Mouse (Mus musculus) right cerebral cortex, adult 2 months (tissue): ENCODE results near the gene Stard13.

ENCODE experiments used
- DNase-seq, 2 experiments: peaks; one replicate each; pipeline ENCODE4 v3.0.0; 2021 to 2022; ENCODE audit warnings: low spot score in 2 of 2

Gene Stard13

DNA sequence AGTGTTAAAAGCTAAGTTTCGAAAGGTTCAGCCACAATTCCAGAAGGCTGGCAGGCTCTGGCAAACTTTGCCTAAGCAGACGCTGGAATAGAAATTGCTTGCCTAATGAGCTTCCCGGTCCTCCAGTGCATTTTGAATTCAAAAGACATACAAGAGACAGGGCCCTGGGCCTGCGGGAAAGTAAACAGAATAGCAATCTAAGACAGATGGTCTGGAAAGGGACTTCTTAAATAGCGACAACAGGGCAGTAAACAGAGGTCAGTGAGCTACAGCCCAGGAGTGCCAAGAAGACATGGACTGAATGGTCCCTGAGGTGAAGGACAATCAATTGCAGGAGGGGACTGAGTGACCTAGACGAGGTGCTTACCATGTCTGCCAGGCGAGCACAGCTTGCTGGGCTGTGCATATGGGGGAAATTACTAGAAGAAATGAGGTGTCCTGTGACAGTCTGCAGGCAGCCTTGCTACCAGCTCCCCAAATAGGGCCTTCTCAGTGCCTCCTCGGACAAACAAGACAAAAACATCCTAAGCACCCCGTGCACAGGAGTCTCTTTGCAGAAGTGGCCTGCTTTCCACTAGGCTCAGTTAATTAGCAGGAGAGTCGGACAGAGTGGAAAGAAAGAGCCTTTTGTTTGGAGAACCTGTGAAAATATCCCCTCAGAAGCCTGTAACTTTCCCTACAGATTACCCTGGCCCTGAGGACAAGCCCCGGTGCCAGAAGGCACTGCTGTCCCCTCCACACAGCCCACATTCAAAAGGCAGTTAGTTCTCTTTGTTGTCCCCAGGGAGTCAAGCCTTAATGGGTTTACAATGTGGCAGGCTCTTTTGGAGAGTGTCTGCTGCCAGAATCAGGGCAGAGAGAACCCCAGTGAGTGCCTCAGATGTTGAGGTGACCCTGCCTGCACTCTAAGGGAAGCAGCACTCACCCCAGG, 90.7 kb downstream of the Stard13 start:
- DNase-seq = peak in 1 of 2 experiments; percentile 21

DNA sequence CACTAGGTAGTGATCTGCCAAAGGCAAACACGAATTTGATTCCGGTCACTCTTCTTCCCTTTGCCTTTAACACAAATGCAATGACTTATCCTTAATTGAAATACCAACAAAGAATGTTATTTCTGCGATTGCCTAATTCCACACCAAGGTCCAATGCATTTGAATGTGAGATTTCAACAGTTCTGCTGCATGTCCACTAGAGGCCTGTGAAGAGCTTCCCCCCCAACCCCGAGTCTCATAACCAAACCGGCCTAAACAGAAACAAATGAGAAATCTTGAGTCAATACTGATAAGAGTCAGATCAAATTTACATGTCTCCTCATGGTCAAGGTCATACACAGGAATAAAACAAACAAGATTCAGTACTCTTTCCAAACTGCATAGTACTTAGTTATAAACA, 91.4 kb downstream of the Stard13 start:
- DNase-seq = no peak

DNA sequence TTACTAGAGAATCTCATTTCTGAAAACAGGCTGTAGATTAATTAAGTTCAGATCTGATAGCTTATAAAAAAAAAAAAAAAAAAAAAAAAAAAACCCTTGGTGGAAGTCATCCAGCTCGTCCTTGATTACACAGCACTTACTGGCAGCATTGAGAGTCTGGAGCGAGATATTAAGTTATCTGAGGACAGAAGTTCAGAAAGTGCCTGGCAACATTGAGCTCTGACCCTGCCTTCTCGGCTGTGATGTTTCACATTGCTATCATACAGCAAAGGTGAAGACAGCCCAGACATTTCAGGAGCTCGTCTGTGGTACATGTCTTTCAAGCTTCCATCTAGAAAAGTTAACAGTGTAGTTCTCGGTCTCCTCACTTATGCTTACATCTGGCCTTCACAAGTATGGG, 95.7 kb downstream of the Stard13 start:
- DNase-seq = no peak

DNA sequence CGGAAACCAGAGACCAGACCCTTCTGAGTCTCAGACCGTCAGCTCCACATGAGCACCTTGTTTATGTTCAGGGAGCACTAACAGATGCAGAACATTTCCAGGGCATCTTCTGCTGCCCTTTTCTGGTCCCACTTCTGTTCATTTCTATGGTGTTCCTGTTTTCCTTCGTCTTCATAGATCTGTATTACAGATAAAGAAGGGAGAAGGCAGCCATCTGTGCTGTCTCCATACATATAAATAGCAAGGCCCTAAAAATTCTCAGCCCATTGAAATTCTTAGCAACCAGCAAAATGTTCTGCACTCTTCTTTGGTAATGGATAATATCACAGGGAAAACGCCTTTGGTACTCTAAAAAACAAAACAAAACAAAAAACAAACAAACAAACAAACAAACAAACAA, 96.3 kb downstream of the Stard13 start:
- DNase-seq = no peak

DNA sequence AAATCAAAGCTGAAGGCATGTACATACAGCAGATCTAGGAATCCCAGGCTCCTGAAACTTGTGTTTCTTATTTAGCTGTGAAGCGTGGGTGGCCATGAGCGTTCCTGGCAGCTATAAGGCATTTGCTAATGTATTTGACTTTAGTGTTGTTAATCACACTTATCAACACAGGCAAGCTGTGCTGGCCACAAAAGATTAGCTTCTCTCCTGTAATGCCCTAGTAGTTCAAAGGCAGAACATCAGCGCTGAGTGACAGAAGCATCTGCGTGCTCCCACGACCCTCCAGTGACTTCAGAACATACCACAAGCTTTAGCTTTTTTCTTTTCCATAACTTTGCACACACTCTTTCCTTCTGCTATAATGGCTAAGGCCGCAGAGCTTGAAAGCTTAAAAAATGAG, 97.7 kb downstream of the Stard13 start:
- peak; percentile 30 to 54 for DNase-seq

DNA sequence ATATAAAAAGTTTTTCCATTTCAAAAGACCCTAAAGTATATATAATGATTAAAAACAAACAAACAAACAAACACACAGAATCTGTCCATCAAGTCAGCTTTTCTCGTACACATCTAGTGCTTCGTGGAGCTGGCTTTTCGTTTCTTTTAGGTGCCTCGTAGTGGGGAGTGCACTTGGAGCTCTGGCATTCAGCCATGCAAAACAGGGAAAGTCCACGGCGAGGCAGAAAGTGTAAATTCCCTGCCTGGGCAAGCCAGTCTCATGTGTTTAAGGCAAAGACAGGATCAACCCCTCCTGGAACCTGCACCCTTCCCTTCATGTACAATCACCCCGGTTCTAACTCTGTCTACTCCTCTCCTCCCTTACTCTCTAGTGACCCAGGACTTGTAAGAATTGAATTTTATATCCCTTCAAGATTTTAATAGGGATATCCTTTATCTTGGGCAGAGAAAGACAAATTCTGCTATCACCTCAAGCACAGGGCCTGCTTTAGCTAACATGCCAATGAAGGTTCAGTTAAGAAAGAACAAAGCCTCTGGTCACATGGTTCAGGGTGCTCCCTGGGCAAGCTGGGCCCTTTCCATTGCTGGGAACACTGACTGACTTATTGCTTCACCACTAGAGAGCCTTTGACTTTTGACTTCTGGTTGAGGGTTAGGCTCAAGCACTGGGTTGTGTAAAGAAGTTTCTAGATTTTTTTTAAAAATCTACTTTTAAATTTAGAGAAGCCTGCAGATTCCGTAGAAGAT, 98.4 kb downstream of the Stard13 start:
- DNase-seq = no peak

DNA sequence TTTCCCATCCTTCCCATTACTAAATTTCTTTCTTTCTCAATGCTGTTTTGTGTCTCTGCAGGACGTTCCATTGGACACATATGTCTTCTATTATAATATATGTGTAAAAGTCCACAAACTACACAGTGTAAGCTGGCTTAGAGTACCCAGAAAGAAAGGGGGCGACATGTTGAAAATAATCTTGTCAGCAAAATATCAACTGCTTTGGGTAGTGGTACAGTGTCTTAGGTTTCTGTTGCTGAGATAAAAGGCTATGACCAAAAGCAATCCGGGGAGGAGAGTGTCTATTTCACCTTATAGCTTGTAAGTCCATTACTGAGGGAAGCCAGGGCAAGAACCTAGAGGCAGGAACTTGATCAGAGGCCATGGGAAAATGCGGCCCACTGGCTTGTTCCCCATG, 99.4 kb downstream of the Stard13 start:
- no peak for DNase-seq

DNA sequence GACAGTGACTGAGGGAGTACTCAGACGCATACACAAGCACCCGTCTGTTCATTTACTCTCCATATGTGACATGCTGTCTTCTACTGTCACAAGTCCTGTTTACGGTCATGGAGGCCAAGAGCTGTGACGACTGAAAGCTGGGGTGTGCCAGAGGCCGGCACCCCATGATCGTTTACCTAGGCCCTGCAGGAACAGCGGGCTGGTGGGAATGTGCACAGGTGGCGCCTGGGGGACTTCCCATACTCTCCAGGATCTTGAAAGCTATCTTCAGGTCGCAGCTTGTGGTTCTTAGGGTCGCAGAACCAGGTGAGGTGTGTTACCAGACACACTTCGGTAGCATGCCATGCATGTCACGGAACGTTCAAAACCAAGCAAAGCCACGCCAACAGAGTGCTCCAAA, 99.9 kb downstream of the Stard13 start:
- no peak for DNase-seq

DNA sequence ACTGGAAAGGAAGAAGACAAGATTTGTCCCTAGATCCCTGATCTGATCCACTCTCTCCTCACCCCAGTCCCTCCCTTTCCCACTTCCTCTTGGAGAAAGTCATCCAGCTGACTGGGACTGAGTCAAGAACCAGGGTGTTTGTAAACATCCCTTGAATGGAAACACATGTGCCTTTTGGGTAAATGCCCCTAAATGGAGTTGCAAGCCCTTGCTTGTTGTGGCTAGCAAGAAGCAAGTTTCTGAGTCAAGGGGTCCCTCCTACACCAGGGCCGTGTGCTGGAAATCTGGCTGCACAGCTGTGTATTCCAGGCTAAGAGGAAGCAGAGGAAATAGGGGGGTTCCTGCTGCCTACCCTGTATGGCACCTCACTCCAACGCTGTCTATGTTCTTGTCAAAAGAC, 103.9 kb downstream of the Stard13 start:
- no peak for DNase-seq

DNA sequence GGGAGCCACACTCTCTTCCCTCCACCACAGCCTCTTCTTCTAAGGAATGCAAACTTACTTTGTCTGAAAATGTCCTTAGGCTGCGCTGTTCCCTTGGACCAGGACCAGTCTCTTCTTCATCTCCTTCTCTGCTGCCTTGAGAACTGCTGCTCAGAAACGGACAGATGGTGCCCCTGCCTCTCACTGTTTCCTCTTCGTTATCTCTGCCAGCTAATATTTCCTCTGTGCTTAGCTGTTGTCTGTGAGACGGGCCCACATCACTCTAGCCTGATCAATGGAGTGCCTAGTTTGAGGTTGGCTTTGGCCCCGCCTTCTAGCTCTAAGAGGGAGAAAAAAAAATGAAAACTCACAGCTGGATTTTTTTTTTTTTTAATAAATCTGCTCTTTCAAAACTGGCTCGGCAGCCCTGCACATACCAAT, 106.3 kb downstream of the Stard13 start:
- no peak for DNase-seq

DNA sequence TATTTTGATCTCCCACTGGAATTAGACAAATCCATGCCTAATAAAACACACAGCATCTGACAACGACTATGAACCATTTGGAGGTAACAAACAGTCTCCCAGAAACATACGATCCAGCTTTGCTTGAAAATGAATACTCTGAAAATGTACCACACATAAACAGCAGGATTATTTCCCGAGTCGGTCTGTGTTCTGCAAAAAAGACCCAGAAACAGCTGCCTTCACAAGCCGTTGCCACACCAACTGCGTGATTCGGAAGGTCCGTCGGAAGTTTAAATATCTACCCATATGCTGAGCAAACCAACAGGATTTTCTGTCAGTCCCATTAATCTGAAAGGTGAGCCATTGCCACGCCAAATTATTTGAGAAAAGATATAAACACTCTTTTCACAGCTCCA, 107.0 kb downstream of the Stard13 start:
- no peak for DNase-seq

DNA sequence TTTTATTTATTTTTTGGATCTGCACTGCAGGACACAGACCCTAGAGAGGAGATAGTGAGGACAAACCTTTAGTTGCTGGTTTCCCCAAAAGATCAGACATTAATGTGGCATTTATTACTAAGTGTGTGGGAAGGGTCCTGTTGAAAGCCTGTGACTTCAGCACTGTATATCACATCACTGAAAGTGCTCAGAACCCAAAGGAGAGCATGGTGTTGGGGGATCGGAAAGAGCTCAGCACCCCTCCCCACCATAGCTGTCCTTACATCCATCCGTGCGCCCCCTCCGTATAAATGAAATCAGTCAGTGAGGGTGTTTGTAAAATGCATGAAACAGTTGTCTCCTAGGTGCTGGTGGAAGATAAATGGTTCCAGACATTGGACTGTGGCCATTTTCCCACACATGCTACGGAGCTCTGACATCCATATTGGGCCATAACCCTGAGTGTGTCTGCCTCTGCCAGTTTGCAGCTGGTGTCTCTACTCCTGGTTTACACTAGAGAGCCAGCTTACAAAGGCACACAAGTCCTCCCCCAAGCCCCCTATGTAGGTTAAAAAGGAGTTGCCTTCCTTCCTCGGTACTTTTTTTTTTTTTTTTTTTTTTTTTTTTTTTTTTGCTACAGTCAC, 107.5 kb downstream of the Stard13 start:
- no peak for DNase-seq

DNA sequence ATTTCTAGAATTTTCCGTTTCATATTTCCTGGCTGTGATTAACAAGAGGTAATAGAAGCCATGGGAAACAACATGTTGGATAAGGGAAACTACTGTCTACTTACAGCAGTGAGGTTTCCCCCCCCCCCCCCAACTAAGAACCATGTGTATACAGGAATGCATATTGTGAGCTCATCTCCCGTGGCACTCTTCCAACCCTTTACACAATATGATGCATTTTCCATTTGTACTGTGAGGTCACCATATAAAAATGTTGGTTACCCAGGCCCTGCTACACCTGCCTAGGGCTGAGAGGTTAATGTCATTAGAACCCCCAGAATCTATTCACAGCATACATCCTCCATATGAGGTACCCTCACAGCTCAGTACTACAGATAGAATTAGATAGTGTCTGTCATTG, 115.8 kb downstream of the Stard13 start:
- DNase-seq = no peak

DNA sequence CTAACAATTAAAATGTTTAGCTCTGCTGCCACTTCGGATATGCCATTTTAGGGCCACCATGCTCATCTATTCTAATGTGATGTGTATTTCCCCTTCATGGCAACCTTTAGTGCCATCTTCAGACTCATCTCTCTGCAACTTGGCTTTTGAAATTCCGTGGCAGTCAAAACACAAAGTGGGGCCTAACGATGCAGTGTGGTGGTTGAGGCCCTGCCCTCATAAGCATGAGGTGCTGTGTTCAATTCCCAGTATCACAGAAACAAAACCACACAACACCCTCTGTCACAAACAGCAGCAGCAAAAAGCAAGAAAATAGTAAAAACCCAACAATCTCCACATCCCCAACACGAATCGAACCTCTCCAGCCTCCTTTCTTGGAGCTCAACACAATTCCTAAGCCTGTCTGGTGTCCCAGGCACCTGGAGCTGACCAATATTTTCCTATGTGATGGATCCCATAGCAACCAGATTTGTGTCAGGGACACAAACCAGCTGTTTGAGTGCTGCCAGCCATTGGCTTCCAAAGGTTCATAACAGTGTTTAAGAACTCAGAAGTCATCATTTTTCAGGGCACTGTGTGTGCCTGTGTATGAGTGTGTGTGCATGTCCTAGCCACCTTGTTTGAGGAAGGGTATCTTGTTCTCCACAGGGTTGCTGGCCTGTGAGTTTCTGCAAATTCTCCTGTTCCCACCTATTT, 117.3 kb downstream of the Stard13 start:
- DNase-seq = no peak

DNA sequence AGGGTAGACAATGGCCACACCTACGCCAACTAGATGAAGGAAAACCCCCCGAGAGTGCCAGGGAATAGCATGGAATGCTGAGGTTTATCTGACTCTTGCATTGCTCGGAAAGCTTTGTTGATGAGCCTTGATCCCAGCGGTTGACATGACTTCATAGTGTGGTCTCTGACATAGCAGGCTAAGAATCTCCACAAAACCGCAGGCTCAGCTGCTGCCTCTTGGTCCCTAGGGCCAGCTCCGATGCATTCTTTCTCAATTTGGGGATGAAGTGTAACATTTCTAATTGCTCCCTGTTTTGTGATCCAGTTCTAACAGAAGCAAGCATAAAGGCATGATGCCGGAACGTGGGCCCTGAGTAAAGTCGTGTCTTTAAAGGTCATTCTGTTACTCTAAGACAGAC, 120.9 kb downstream of the Stard13 start:
- DNase-seq = no peak

DNA sequence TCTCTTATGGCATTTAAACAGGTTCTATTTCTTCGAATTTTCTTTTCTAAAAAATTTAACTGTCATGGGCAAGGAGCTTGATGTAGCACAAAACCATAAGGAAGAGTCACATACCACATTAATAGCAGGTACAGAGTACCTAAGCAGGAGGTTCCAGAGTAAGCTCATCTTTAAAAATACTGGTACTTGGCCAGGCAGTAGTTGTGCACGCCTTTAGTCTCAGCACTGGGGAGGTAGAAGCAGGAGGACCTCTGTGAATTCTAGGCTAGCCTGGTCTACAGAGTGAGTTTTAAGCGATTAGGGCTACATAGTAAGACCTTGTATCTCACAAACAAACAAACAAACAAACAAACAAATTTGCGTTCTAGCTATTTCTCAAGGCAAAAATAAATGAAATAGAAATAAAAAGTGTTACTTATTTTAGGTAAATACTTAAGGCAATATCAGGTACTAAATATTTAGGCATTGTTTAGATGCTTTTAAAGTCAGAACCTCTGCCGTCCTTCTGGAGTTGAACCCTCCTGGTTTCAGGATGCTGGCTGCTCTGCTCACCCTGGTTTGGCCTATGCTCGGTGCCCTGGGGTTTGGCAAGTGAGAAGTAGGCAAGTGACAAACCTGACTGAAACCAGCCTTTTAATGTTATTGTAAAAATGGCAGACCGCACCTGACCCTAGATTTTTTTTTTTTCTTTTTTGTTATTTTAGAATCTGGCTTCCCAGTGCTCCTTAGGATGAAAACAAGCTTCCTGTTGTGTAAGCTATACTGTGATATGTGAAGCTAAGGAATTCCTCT, 122.4 kb downstream of the Stard13 start:
- no peak for DNase-seq

DNA sequence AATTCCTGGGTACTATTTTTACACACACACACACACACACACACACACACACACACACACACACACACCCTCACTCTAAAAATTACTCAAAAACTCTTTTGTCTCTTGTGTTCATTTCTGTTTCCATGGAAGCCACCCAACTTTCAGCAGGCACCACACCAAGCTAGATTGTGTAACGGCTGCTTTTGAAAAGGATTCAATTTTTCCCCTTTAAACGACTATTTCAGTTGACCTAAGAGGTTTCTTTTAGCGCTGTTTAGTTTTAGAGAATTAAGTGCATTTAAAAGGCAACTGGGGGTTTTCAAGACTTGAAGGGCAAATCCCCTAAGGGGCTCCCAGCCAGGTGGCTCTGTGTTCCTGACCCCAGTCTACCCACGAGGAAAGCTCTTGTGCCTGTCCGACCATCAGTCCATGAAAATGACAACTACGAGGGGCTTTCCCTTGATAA, 123.2 kb downstream of the Stard13 start:
- peak; percentile 57 to 72 for DNase-seq

DNA sequence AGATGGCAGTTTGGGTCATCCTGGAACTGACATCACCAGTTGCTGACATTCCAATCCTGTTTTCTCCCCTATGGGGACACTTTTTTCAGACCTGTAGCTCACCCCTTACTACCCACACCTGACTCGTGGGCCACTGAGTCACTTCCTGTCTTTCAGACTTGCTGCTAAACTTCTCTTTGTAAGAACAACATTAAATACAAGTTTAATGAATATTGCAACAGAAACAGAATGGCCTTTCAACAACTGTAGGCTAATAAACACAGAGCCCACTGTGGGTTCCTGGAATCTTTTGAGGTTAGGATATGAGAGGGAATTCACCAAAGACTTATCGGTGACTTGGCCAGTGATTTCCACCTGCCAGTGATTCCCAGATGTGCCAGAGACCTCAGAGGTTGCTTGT, 123.8 kb downstream of the Stard13 start:
- DNase-seq = no peak

DNA sequence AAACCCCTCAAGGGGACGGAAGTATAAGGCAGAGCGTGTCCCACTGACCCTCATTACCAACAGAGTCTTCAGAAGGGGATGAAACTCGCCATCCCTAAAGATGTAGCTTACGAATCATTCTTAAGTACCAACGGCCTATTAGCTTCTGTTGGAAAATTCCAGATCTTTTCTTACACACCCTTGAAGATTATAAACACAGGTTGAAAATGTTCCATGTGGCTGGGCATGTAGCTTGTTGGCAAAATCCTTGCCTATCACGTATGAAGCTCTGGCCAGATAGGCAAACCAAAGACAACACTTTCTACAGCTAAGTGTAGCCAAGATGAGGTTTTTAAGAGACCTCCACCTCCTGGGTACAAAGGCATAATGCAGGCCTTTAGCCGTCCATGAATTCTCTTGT, 124.7 kb downstream of the Stard13 start:
- DNase-seq = no peak

DNA sequence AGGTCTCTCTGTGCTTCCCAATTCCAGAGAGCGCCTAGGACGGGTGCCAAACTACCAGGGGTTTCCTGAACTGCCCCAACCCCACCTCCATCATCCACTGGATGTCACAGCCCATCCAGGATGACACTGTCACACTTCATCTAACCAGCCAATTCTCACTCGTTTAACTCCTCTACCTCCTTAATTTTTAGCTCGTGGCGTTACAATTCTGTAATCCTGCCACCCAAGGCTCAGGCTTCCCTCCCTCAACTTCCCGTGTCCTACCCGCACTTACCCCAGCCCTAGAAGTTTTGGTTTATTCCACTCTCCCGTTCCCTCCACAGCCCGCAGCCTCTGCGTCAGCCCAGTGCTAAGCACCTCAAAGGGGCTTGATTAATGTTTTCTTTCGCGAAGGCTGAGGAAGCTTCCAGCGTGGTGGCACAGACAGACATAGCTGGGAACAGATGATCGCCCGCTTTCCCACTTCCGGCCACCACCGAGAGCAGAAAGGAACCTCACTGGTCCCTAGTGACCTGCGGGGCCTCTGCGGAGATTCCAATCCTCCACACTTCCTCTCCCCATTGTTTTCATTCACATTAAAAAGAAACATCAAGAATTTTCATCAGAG, 125.2 kb downstream of the Stard13 start:
- no peak for DNase-seq

DNA sequence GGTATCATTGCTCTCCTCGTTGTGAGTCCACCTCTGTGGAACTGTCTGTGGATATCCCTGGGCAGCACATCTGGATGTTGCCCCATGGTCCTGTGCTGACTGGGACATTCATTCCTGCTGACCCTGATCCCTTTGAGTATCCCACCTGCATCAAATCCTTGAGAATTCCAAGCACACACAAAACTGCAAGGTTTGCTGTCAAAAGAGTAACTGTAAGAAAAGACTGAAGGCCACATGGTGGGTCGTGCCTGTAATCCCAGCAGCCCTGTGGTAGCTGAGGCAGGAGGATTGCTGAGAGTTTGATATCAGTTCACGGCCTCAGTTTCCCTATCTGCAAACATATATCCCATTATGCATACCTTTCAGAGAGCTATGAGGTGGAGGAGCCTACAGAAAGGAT, 126.8 kb downstream of the Stard13 start:
- DNase-seq = no peak
